Mouse (Mus musculus) erythroblast, adult 5-6 weeks (primary cell): ENCODE data around the gene Plekha7. TPM values are rescaled to one million over a fixed set of nuclear protein-coding genes. Genes with fewer than 3 reads are reported as not detected.

Source experiments
- ATAC-seq: replicated peaks from 2 replicates; pipeline ENCODE4 v1.8.0; 2016; ENCODE audit warnings: moderate number of reproducible peaks, mild to moderate bottlenecking, moderate TSS enrichment, inconsistent platforms; ENCODE audit not compliant: poor library complexity, low FRiP score, severe bottlenecking
- total RNA-seq, 2 experiments: library from RNA; stranded (forward) in 1 of 2; stranded (reverse) in 1 of 2; fragments of 150-400 nt in 1 of 2; fragments of 200-764, 138-1000 nt in 1 of 2; gene quantifications; 2 replicates each; pipeline versions ENCODE4 v1.2.3 to v1.2.4; 2015 to 2017; ENCODE audit warnings: low replicate concordance in 2 of 2

The Plekha7 gene
- total RNA-seq, 2 experiments from 2014 or later, result 0.17 TPM; not detected in 1

- no peak for ATAC-seq
Observed at GRCm38 (mm10) chr7:116110661-116111060, 197.5 kb downstream of the Plekha7 start.

- no peak for ATAC-seq
Observed at GRCm38 (mm10) chr7:116103091-116103490, 205.1 kb downstream of the Plekha7 start.

DNA sequence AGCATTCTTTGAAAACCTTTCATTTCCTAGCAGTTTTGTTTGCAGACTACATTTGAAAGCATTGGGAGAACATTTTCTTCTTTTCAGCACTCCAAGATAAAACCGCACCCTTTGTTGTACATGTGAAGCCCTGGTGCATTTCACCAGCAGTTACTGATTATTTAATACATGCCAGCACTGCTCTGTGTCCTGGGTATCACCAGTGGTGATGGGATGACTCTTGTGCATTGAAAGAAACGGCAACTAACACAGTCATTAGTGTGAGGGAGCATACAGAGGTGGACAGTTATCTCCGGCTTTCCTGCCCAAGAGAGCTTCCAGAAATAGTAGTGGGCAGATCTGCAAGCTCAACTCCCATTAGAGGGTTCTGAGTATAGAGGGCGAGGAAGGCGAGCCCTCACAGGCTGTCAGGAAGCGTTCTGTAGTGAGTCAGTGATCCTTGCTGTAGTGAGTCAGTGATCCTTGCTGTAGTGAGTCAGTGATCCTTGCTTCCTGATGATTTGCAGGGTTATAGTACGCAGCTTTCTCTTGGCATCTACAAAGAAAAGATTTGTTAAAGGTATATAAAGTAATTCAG lies 208.1 kb downstream of the Plekha7 start:
- ATAC-seq, result no peak

- peak; percentile 71 for ATAC-seq
Observed at GRCm38 (mm10) chr7:116093466-116093850, 214.7 kb downstream of the Plekha7 start.

- ATAC-seq, result peak; percentile 97
Observed at GRCm38 (mm10) chr7:116092710-116093465, 215.3 kb downstream of the Plekha7 start.

GRCm38 (mm10) chr7:116084366-116084765 lies 223.8 kb downstream of the Plekha7 start, which contains the start of gene Gm4353:
Gene Gm4353, minus strand, starts transcription at chr7:116084635.
- peak; percentile 91 for ATAC-seq

Other genes starting within 250 kb of the Plekha7 start
- gene Gm4353, start 223.7 kb downstream of the Plekha7 start, total RNA-seq (2015; ENCODE audit: low replicate concordance), result not detected in 2 replicates
- 0.77 and 1.1 TPM in 2 replicates for gene Gm4353, start 223.7 kb downstream of the Plekha7 start, total RNA-seq (2017; ENCODE audit: low replicate concordance)
- gene Rps13, start 25.8 kb upstream of the Plekha7 start, total RNA-seq (2015; ENCODE audit: low replicate concordance), result 414 and 431 TPM in 2 replicates
- gene Rps13, start 25.8 kb upstream of the Plekha7 start, total RNA-seq (2017; ENCODE audit: low replicate concordance), result 293 and 496 TPM in 2 replicates
- gene Pik3c2a, start 135.1 kb upstream of the Plekha7 start, total RNA-seq (2015; ENCODE audit: low replicate concordance), result 13.0 and 16.5 TPM in 2 replicates
- gene Pik3c2a, start 135.1 kb upstream of the Plekha7 start, total RNA-seq (2017; ENCODE audit: low replicate concordance), result 5.4 and 6.1 TPM in 2 replicates
- gene Nucb2, start 196.0 kb upstream of the Plekha7 start, total RNA-seq (2015; ENCODE audit: low replicate concordance), result 11.9 and 19.0 TPM in 2 replicates
- 26.5 and 28.2 TPM in 2 replicates for gene Nucb2, start 196.0 kb upstream of the Plekha7 start, total RNA-seq (2017; ENCODE audit: low replicate concordance)